Mouse (Mus musculus): ENCODE data around the gene Pcolce.

DNA sequence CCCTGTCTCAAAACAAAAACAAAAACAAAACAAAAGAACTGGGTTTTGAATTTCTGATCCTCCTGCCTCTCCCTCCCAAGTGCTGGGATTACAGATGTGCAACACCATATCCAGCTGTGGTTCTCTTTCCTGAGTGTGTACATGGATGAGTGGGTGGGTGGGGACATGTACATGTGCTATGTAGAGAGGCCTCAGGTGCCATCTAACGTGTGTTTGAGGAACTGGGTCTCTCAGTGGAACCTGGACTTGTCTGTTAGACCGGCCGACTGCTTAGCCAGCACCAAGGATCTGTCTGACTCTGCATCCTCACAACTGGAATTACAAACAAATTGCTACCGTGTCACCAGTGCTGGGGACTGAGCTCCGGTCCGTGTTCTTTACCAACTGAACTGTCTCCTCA, 16.0 kb downstream of the Pcolce start:
- TF ChIP-seq CTCF (IDR thresholded peaks at IDR 0.05; ENCODE audit: low read depth): 0 out of 2 replicates have a peak, but pooled peaks have one; percentile 1
- TF ChIP-seq EP300 (IDR thresholded peaks at IDR 0.05; ENCODE audit: low read depth): no peak

All from liver, embryonic 14.5 days (tissue).